Mouse (Mus musculus): ENCODE measurements around the gene Olfr710. TPM values are rescaled to one million over a fixed set of nuclear protein-coding genes. Genes with fewer than 3 reads are reported as not detected.
"Not testable (repeated sequence)": the region's sequence is repeated elsewhere in the genome, so short reads cannot be mapped to it uniquely, and the experiment has no call there.

The Olfr710 gene
- not detected in 2 replicates for polyA plus RNA-seq (2016; fragmentation: Nextera tagmentation; extraction: Ambion mirVana)

DNA sequence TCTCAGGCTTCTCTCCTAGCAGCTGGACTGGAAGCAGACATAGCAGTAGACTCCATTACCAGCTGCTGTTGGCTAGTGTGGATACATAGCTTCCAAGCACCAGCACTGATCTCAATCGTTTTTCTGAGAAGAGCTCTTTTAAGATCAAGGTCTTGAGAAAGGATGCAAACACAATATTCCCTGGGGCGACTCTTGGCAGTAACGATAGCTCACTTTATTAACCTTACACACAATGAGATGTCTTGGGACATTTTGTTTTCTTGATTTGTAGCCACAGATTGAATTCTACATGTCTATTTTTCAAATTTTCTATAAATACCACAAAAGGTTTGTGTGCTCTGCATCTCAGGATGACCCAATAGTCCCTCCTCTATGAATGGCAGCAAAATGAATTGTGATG is at the start of gene Olfr710:
Gene Olfr710 (minus strand): TSS at position 101 of the 400 bp plus-strand sequence.
- no peak within 1 kb of the TSS for H3K4me2 ChIP-seq
- no peaks in the 10 kb centered on the region for H3K9me3 ChIP-seq
- no peaks in the 10 kb centered on the region for H3K27me3 ChIP-seq
- H3K36me3 ChIP-seq, result no peaks in the 10 kb centered on the region
- H3K4me1 ChIP-seq (replicated peaks), result no peaks in the 10 kb centered on the region
- no peak within 1 kb of the TSS for H3K27ac ChIP-seq
- WGBS, result 77% methylated on average over 3 of the region's 3 CpGs
- H3K9ac ChIP-seq (replicated peaks), result no peak within 1 kb of the TSS
- H3K4me3 ChIP-seq (replicated peaks), result no peak within 1 kb of the TSS
- ATAC-seq (ENCODE audit: insufficient number of reproducible peaks, insufficient read depth, low FRiP score, low TSS enrichment, low read depth), result no peak

DNA sequence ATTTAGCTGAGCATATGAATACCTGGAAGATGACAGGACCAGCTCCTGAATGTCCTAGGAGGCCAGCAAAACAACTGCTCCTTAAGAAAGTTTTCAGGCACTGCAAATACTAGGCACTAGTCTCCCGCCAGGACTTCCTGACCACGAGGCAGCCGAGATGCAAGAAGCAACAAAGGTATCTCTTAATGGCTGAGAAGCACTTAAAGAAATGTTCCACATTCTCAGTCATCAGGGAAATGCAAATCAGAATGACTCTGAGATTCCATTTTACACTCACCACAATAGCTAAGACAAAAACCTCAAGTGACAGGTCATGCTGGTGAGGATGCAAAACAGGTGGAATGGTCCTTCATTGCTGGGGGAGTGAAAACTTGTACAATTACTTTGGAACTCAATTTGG is 37.1 kb upstream of the Olfr710 start:
- no peaks in the 10 kb centered on the region for H3K9me3 ChIP-seq
- H3K27ac ChIP-seq, result no peak overlapping the region
- no peaks in the 10 kb centered on the region for H3K4me1 ChIP-seq (replicated peaks)
- ATAC-seq (ENCODE audit: insufficient number of reproducible peaks, insufficient read depth, low FRiP score, low TSS enrichment, low read depth), result no peak
- 93% methylated on average over 3 of the region's 3 CpGs for WGBS
- H3K27me3 ChIP-seq, result no peaks in the 10 kb centered on the region
- H3K4me2 ChIP-seq, result no peak overlapping the region
- H3K36me3 ChIP-seq, result no peaks in the 10 kb centered on the region
- no peak overlapping the region for H3K4me3 ChIP-seq (replicated peaks)
- no peak overlapping the region for H3K9ac ChIP-seq (replicated peaks)

DNA sequence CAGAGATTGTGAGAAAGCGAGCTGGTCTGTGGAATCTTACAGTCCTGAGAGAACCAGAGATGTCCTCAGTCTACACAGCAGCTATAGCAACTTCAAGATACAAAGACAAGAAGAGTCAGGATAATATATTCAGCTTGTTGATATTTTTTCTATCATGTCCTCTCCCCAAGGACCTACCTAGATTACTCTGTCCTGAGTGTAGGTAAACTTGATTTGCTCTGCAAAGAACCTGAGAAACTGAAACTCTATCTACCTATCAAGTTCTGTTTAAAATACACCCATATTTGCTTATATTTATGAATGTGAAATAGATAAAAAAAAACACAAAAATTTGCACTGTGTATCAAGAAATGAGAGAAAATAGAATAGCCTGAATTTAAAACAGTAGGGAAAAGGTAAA is 27.2 kb upstream of the Olfr710 start, which contains the start of gene Olfr711:
Gene Olfr711 (minus strand): TSS at position 101 of the 400 bp plus-strand sequence.
- H3K4me3 ChIP-seq (replicated peaks), result no peak within 1 kb of the TSS
- no peak within 1 kb of the TSS for H3K4me2 ChIP-seq
- ATAC-seq (ENCODE audit: insufficient number of reproducible peaks, insufficient read depth, low FRiP score, low TSS enrichment, low read depth), result no peak
- no peak within 1 kb of the TSS for H3K27ac ChIP-seq
- no peaks in the 10 kb centered on the region for H3K36me3 ChIP-seq
- no peaks in the 10 kb centered on the region for H3K4me1 ChIP-seq (replicated peaks)
- H3K27me3 ChIP-seq, result no peaks in the 10 kb centered on the region
- H3K9me3 ChIP-seq, result no peaks in the 10 kb centered on the region
- H3K9ac ChIP-seq (replicated peaks), result no peak within 1 kb of the TSS
- 55% methylated on average over 1 of the region's 1 CpGs for WGBS

DNA sequence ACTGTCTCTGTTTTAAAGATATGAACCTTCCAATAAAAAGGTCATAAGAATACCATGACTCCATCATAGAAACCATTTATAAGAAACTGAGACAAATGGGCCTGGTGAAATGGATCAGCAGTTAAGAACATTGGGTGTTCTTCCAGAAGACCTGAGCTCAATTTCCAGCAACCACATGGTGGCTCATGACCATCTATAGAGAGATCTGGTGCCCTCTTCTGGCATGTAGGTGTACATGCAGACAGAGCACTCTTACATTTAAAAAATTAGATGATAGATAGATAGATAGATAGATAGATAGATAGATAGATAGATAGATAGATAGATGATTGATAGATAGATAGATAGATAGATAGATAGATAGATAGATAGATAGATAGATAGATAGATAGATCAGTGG is 19.4 kb upstream of the Olfr710 start:
- H3K4me2 ChIP-seq; ATAC-seq (ENCODE audit: insufficient number of reproducible peaks, insufficient read depth, low FRiP score, low TSS enrichment, low read depth); H3K4me3 ChIP-seq (replicated peaks); H3K36me3 ChIP-seq; H3K9me3 ChIP-seq; H3K4me1 ChIP-seq (replicated peaks); H3K27me3 ChIP-seq; H3K27ac ChIP-seq; H3K9ac ChIP-seq (replicated peaks): not testable (repeated sequence)

DNA sequence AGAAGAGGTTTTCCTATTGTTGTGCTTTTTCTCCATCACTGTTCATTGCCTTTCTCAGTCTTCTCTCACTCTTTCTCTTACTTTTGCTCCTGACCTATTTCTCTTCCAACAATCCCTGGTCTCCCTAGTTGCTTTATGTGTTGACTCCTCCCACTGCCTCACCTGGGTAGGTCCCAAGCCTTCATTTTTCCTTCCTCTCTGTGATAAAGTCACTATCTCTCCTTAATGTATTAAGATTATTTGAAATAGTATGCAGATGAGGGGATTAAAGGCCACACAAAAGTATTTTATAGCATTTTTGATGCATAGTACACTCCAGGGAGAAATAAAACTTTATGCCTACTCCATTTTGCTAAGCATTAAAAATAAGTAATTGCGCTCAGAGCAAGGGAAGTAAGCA is 15.7 kb upstream of the Olfr710 start, which contains the start of gene Olfr6:
Gene Olfr6 (minus strand): TSS at position 101 of the 400 bp plus-strand sequence.
- no peaks in the 10 kb centered on the region for H3K27me3 ChIP-seq
- ATAC-seq (ENCODE audit: insufficient number of reproducible peaks, insufficient read depth, low FRiP score, low TSS enrichment, low read depth), result no peak
- H3K4me1 ChIP-seq (replicated peaks), result no peaks in the 10 kb centered on the region
- H3K4me3 ChIP-seq (replicated peaks), result no peak within 1 kb of the TSS
- no peaks in the 10 kb centered on the region for H3K9me3 ChIP-seq
- WGBS, result 93% methylated on average over 1 of the region's 1 CpGs
- no peaks in the 10 kb centered on the region for H3K36me3 ChIP-seq
- no peak within 1 kb of the TSS for H3K9ac ChIP-seq (replicated peaks)
- no peak within 1 kb of the TSS for H3K4me2 ChIP-seq
- no peak within 1 kb of the TSS for H3K27ac ChIP-seq

DNA sequence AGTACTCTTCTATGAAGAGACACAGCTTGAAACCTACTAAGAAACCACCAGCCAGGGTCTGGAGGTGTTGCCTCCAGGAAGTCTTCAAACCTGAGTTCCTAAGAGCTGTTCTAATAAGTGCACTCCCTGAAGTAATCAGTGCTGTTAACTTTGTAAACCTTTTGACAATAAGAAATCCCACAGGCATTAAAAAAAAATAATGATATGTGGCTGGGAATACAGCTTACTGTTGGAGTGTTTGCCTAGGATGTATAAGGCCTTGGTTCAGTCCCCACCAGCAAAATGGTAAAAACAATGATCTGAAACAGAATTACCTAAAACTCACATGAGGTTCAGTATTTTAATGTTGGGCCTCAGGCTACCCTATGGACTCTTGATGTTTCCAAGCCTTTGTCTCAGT is 16.0 kb downstream of the Olfr710 start, which contains the start of gene Olfr709-ps1:
Gene Olfr709-ps1 (minus strand): TSS at position 101 of the 400 bp plus-strand sequence.
- H3K4me2 ChIP-seq, result no peak within 1 kb of the TSS
- no peak for ATAC-seq (ENCODE audit: insufficient number of reproducible peaks, insufficient read depth, low FRiP score, low TSS enrichment, low read depth)
- H3K27me3 ChIP-seq, result no peaks in the 10 kb centered on the region
- H3K27ac ChIP-seq, result no peak within 1 kb of the TSS
- H3K36me3 ChIP-seq, result no peaks in the 10 kb centered on the region
- H3K9ac ChIP-seq (replicated peaks), result no peak within 1 kb of the TSS
- H3K9me3 ChIP-seq, result no peaks in the 10 kb centered on the region
- H3K4me1 ChIP-seq (replicated peaks), result no peaks in the 10 kb centered on the region
- H3K4me3 ChIP-seq (replicated peaks), result no peak within 1 kb of the TSS

DNA sequence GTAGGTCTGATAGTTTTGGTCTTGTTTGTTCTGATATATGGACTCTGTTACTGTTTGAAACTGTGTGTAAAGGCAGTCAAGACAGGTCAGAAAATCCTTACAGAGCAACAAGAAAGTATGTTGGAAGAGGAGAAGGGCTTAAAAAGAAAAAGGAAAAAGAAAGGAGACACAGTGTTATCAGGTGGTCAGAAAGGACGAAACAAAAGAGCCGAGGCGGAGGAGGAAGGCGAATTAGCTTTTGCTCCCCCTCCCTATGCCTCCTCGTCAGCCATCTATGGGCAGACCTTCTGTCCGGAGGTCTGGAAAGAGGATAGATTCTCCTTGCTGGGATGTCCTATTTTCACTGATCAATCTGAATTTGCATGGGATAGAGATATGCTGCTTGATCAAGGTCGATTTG is 27.2 kb downstream of the Olfr710 start:
- not testable (repeated sequence) for H3K27me3 ChIP-seq; H3K4me1 ChIP-seq (replicated peaks); ATAC-seq (ENCODE audit: insufficient number of reproducible peaks, insufficient read depth, low FRiP score, low TSS enrichment, low read depth); H3K4me2 ChIP-seq; H3K9me3 ChIP-seq; H3K9ac ChIP-seq (replicated peaks); H3K27ac ChIP-seq; H3K36me3 ChIP-seq; H3K4me3 ChIP-seq (replicated peaks)
- WGBS, result 89% methylated on average over 7 of the region's 7 CpGs

DNA sequence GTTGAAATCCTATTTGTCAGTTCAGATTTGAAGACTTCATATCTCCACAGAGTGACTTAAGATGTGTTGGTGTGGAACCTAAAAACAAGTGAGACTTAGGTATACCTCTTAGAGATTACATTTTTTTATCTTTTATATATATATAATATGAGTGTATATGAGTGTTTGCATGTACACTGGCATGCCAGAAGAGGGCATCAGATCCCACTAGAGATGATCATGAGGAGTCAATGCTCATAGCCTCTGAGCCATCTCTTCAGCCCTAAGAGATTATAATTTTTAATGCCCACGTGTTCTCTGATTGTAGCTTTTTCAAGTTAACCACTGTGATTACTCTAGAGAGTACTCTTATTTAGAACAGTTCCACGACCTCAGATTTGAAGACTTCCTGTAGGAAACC is 40.4 kb downstream of the Olfr710 start, which contains the start of gene Olfr1532-ps1:
Gene Olfr1532-ps1 (plus strand): TSS at position 326 of the 400 bp plus-strand sequence.
- no peak within 1 kb of the TSS for H3K9ac ChIP-seq (replicated peaks)
- no peak within 1 kb of the TSS for H3K27ac ChIP-seq
- H3K4me1 ChIP-seq (replicated peaks), result no peaks in the 10 kb centered on the region
- no peak within 1 kb of the TSS for H3K4me2 ChIP-seq
- 60% methylated on average over 2 of the region's 2 CpGs for WGBS
- H3K27me3 ChIP-seq, result no peaks in the 10 kb centered on the region
- no peaks in the 10 kb centered on the region for H3K9me3 ChIP-seq
- ATAC-seq (ENCODE audit: insufficient number of reproducible peaks, insufficient read depth, low FRiP score, low TSS enrichment, low read depth), result no peak
- no peaks in the 10 kb centered on the region for H3K36me3 ChIP-seq
- no peak within 1 kb of the TSS for H3K4me3 ChIP-seq (replicated peaks)

DNA sequence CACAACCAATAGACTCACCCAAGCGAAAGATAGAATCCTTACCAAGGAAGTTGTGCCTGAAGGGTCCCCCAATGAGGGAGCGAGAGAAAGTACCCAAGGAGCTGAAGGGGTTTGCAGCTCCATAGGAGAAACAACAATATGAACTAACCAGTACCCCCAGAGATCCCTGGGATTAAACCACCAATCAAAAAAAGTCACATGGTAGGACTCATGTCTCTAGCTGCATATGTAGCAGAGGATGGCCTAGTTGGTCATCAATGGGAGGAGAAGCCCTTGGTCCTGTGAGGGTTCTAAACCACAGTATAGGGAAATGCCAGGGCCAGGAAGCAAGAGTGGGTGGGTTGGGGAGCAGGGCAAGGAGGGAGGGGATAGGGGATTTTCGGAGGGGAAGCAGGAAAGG is 47.0 kb downstream of the Olfr710 start, which contains the start of gene Olfr707:
Gene Olfr707 (minus strand): TSS at position 101 of the 400 bp plus-strand sequence.
- H3K4me1 ChIP-seq (replicated peaks); H3K9me3 ChIP-seq; H3K36me3 ChIP-seq; ATAC-seq (ENCODE audit: insufficient number of reproducible peaks, insufficient read depth, low FRiP score, low TSS enrichment, low read depth); H3K27me3 ChIP-seq; H3K4me3 ChIP-seq (replicated peaks); H3K4me2 ChIP-seq; H3K27ac ChIP-seq; H3K9ac ChIP-seq (replicated peaks): not testable (repeated sequence)
- WGBS, result 86% methylated on average over 3 of the region's 3 CpGs

Other genes with a start within 250 kb of the Olfr710 start
- not detected in 2 replicates for gene Olfr695, start 231.9 kb downstream of the Olfr710 start, polyA plus RNA-seq (2016; fragmentation: Nextera tagmentation; extraction: Ambion mirVana)
- gene Olfr697, start 205.9 kb downstream of the Olfr710 start, polyA plus RNA-seq (2016; fragmentation: Nextera tagmentation; extraction: Ambion mirVana), result not detected in 2 replicates
- gene Olfr698, start 192.9 kb downstream of the Olfr710 start, polyA plus RNA-seq (2016; fragmentation: Nextera tagmentation; extraction: Ambion mirVana), result not detected in 2 replicates
- not detected in 2 replicates for gene Olfr699, start 155.1 kb downstream of the Olfr710 start, polyA plus RNA-seq (2016; fragmentation: Nextera tagmentation; extraction: Ambion mirVana)
- gene Olfr700, start 139.5 kb downstream of the Olfr710 start, polyA plus RNA-seq (2016; fragmentation: Nextera tagmentation; extraction: Ambion mirVana), result not detected in 2 replicates
- gene Olfr701, start 134.2 kb downstream of the Olfr710 start, polyA plus RNA-seq (2016; fragmentation: Nextera tagmentation; extraction: Ambion mirVana), result not detected in 2 replicates
- not detected in 2 replicates for gene Olfr702, start 114.4 kb downstream of the Olfr710 start, polyA plus RNA-seq (2016; fragmentation: Nextera tagmentation; extraction: Ambion mirVana)
- not detected in 2 replicates for gene Olfr703, start 105.0 kb downstream of the Olfr710 start, polyA plus RNA-seq (2016; fragmentation: Nextera tagmentation; extraction: Ambion mirVana)
- gene Olfr704, start 85.1 kb downstream of the Olfr710 start, polyA plus RNA-seq (2016; fragmentation: Nextera tagmentation; extraction: Ambion mirVana), result not detected in 2 replicates
- gene Olfr705, start 71.4 kb downstream of the Olfr710 start, polyA plus RNA-seq (2016; fragmentation: Nextera tagmentation; extraction: Ambion mirVana), result not detected in 2 replicates
- not detected in 2 replicates for gene Olfr706, start 60.1 kb downstream of the Olfr710 start, polyA plus RNA-seq (2016; fragmentation: Nextera tagmentation; extraction: Ambion mirVana)
- gene Olfr707, start 47.1 kb downstream of the Olfr710 start, polyA plus RNA-seq (2016; fragmentation: Nextera tagmentation; extraction: Ambion mirVana), result not detected in 2 replicates
- gene Olfr1532-ps1, start 40.3 kb downstream of the Olfr710 start, polyA plus RNA-seq (2016; fragmentation: Nextera tagmentation; extraction: Ambion mirVana), result not detected in 2 replicates
- not detected in 2 replicates for gene Olfr709-ps1, start 16.1 kb downstream of the Olfr710 start, polyA plus RNA-seq (2016; fragmentation: Nextera tagmentation; extraction: Ambion mirVana)
- not detected in 2 replicates for gene Olfr6, start 15.6 kb upstream of the Olfr710 start, polyA plus RNA-seq (2016; fragmentation: Nextera tagmentation; extraction: Ambion mirVana)
- not detected in 2 replicates for gene Olfr711, start 27.1 kb upstream of the Olfr710 start, polyA plus RNA-seq (2016; fragmentation: Nextera tagmentation; extraction: Ambion mirVana)
- gene Olfr2, start 57.8 kb upstream of the Olfr710 start, polyA plus RNA-seq (2016; fragmentation: Nextera tagmentation; extraction: Ambion mirVana), result not detected in 2 replicates
- gene Olfr713, start 82.9 kb upstream of the Olfr710 start, polyA plus RNA-seq (2016; fragmentation: Nextera tagmentation; extraction: Ambion mirVana), result not detected in 2 replicates
- gene Olfr714, start 122.7 kb upstream of the Olfr710 start, polyA plus RNA-seq (2016; fragmentation: Nextera tagmentation; extraction: Ambion mirVana), result not detected in 2 replicates
- not detected in 2 replicates for gene Olfr17, start 144.9 kb upstream of the Olfr710 start, polyA plus RNA-seq (2016; fragmentation: Nextera tagmentation; extraction: Ambion mirVana)
- gene Olfr715b, start 162.1 kb upstream of the Olfr710 start, polyA plus RNA-seq (2016; fragmentation: Nextera tagmentation; extraction: Ambion mirVana), result not detected in 2 replicates
- not detected in 2 replicates for gene Olfr715, start 182.8 kb upstream of the Olfr710 start, polyA plus RNA-seq (2016; fragmentation: Nextera tagmentation; extraction: Ambion mirVana)
- not detected in 2 replicates for gene Olfr716, start 190.0 kb upstream of the Olfr710 start, polyA plus RNA-seq (2016; fragmentation: Nextera tagmentation; extraction: Ambion mirVana)
- not detected in 2 replicates for gene Nlrp14, start 218.7 kb upstream of the Olfr710 start, polyA plus RNA-seq (2016; fragmentation: Nextera tagmentation; extraction: Ambion mirVana)

Measured in limb, embryonic 12.5 days (tissue).